Mouse (Mus musculus) stomach, postnatal 0 days (tissue): ENCODE data around the gene Fyn.

Experiments used
- CTCF ChIP-seq: IDR thresholded peaks from 2 replicates; pipeline ENCODE4 v1.5.1; 2016; ENCODE audit warnings: antibody characterized with exemption, low read depth, mild to moderate bottlenecking, moderate library complexity
- EP300 ChIP-seq: optimal IDR thresholded peaks from 2 replicates; pipeline ENCODE3; 2016; ENCODE audit warnings: antibody characterized with exemption

DNA sequence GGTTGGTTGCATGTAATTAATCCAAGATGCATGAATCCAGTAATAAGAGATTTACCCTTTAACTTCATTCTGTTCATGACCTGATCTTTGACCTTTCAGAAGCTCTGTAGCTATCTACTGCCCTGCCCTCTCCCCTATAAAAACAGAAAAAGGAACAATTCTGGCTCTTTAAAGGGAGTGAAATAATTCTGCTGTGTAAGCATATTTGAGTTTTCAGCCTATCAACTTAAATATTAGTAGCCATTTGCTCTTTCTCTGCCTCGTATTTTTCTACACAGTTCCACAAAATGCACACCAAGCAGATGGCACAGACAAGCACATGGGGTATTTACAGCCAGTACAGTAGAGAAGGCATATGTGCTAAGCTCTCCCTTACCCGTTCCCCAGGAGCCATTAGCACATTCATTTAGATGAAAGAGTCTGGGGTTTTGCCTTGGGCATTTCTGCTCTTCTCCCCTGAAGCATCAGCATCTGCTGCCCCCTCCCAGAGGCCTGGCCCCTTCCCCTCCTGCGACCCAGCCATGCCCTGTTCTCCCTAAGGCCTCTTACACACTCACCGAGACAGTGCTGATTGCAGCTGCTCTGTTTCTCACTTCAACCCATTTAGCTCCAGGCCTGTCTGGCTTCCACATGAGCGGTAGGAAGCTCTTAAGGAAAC is 58.3 kb downstream of the Fyn start:
- no peak for TF ChIP-seq CTCF
- TF ChIP-seq EP300 = no peak
